Mouse (Mus musculus) liver, embryonic 14.5 days (tissue): Measurements from ENCODE around the gene Nfkbie.

Experiments used
- CTCF ChIP-seq: IDR thresholded peaks from 2 replicates; pipeline ENCODE4 v1.5.1; 2016; ENCODE audit warnings: antibody characterized with exemption, low read depth, control low read depth
- EP300 ChIP-seq: IDR thresholded peaks from 2 replicates; pipeline ENCODE4 v1.6.1; 2016; ENCODE audit warnings: antibody characterized with exemption, low read depth

DNA sequence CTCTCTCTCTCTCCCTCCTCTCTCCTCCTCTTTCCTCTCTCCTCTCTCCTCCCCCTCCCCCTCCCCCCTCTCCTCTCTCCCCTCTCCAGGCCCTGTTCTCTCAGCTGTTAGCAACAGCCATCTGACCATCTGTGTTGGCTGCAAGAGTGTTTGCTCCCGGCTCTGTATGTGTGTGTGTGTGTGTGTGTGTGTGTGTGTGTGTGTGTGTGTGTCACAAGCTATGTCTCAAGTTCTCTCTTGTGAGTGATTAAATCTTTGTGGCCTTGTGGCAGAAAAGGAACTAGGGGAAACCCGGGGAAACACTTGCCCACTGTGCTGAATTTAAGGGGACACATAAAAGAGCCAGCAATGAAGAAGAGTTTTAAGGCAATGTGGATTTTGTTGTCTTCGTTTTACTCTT is 42.3 kb downstream of the Nfkbie start:
- no peak for TF ChIP-seq CTCF
- no peak for TF ChIP-seq EP300
